Mouse (Mus musculus): Measurements from ENCODE around the gene Samd7.
"Not testable (repeated sequence)": the region's sequence is repeated elsewhere in the genome, so short reads cannot be mapped to it uniquely, and the experiment has no call there.

The Samd7 gene

GRCm38 (mm10) chr3:30746006-30746405 is at the start of gene Samd7:
Gene Samd7, plus strand, starts transcription at chr3:30746293.
- no peak for DNase-seq (ENCODE audit: low spot score in 2 of 2)

- DNase-seq (ENCODE audit: low spot score in 2 of 2), result peak; percentile 32 to 50
Measured at GRCm38 (mm10) chr3:30696346-30696745, 49.7 kb upstream of the Samd7 start.

- no peak for DNase-seq (ENCODE audit: low spot score in 2 of 2)
Measured at GRCm38 (mm10) chr3:30697891-30698290, 48.2 kb upstream of the Samd7 start.

- not testable (repeated sequence) for DNase-seq (ENCODE audit: low spot score in 2 of 2)
Measured at GRCm38 (mm10) chr3:30699711-30700505, 46.2 kb upstream of the Samd7 start, which contains the start of gene Lrrc31. Gene Lrrc31, minus strand, starts transcription at chr3:30699843.

- DNase-seq (ENCODE audit: low spot score in 2 of 2), result no peak
Measured at GRCm38 (mm10) chr3:30705977-30706376, 40.1 kb upstream of the Samd7 start.

GRCm38 (mm10) chr3:30706614-30707276 is 39.3 kb upstream of the Samd7 start:
- no peak for DNase-seq (ENCODE audit: low spot score in 2 of 2)

GRCm38 (mm10) chr3:30710191-30710590 is 35.9 kb upstream of the Samd7 start:
- no peak for DNase-seq (ENCODE audit: low spot score in 2 of 2)

- DNase-seq (ENCODE audit: low spot score in 2 of 2), result no peak
Measured at GRCm38 (mm10) chr3:30713334-30713733, 32.8 kb upstream of the Samd7 start.

- DNase-seq (ENCODE audit: low spot score in 2 of 2), result no peak
Measured at GRCm38 (mm10) chr3:30718649-30719048, 27.4 kb upstream of the Samd7 start.

- no peak for DNase-seq (ENCODE audit: low spot score in 2 of 2)
Measured at GRCm38 (mm10) chr3:30722036-30722435, 24.1 kb upstream of the Samd7 start.

GRCm38 (mm10) chr3:30722461-30722860 is 23.6 kb upstream of the Samd7 start:
- DNase-seq (ENCODE audit: low spot score in 2 of 2), result no peak

- DNase-seq (ENCODE audit: low spot score in 2 of 2), result no peak
Measured at GRCm38 (mm10) chr3:30723179-30723578, 22.9 kb upstream of the Samd7 start.

GRCm38 (mm10) chr3:30724105-30724824 is 21.8 kb upstream of the Samd7 start:
- DNase-seq (ENCODE audit: low spot score in 2 of 2), result no peak

GRCm38 (mm10) chr3:30724848-30725465 is 21.1 kb upstream of the Samd7 start:
- DNase-seq (ENCODE audit: low spot score in 2 of 2), result no peak

- no peak for DNase-seq (ENCODE audit: low spot score in 2 of 2)
Measured at GRCm38 (mm10) chr3:30725514-30725913, 20.6 kb upstream of the Samd7 start.

GRCm38 (mm10) chr3:30727209-30727608 is 18.9 kb upstream of the Samd7 start:
- no peak for DNase-seq (ENCODE audit: low spot score in 2 of 2)

- DNase-seq (ENCODE audit: low spot score in 2 of 2), result no peak
Measured at GRCm38 (mm10) chr3:30729046-30729445, 17.0 kb upstream of the Samd7 start.

GRCm38 (mm10) chr3:30736809-30737208 is 9.3 kb upstream of the Samd7 start:
- no peak for DNase-seq (ENCODE audit: low spot score in 2 of 2)

GRCm38 (mm10) chr3:30741306-30741705 is 4.8 kb upstream of the Samd7 start:
- DNase-seq (ENCODE audit: low spot score in 2 of 2), result no peak

GRCm38 (mm10) chr3:30742891-30743290 is 3.2 kb upstream of the Samd7 start:
- no peak for DNase-seq (ENCODE audit: low spot score in 2 of 2)

GRCm38 (mm10) chr3:30748316-30748715 is 2.2 kb downstream of the Samd7 start:
- DNase-seq (ENCODE audit: low spot score in 2 of 2), result no peak

GRCm38 (mm10) chr3:30754696-30755095 is 8.6 kb downstream of the Samd7 start:
- no peak for DNase-seq (ENCODE audit: low spot score in 2 of 2)

All from cerebellum, postnatal 4 days (tissue).